Mouse (Mus musculus): ENCODE data around the gene Wwp2. TPM values are rescaled to one million over a fixed set of nuclear protein-coding genes. Genes with fewer than 3 reads are reported as not detected.
A peak's percentile ranks its signal among the peaks of the same experiment; 100 is the strongest.

Wwp2 gene
- polyA plus RNA-seq, 1 experiment from 2014 or later, result 59.3 TPM

GRCm38 (mm10) chr8:107587995-107588780 is 152.0 kb downstream of the Wwp2 start, which contains the start of gene Psmd7:
Gene Psmd7, minus strand, starts transcription at chr8:107588464.
- Histone ChIP-seq H3K36me3 (ENCODE audit: control insufficient read depth, insufficient read depth, low read length) (peaks cover 10% of the 10 kb centered on the region; the same call in 1 of the 2 replicates), H3K4me2 (ENCODE audit: low read depth, low read length, severe bottlenecking) (peak within 1 kb of the TSS; percentile 83), H3K27ac (ENCODE audit: low read depth, low read length) (peak within 1 kb of the TSS; percentile 81), H3K9me3 (ENCODE audit: control insufficient read depth, low read length) (no peaks in the 10 kb centered on the region), H3K4me3 (ENCODE audit: low read depth, low read length) (peak within 1 kb of the TSS; percentile 95), H3K9ac (ENCODE audit: low read length) (peak within 1 kb of the TSS; percentile 91), H3K27me3 (ENCODE audit: control insufficient read depth, insufficient read depth, low read length) (no peaks in the 10 kb centered on the region), H3K4me1 (replicated peaks; ENCODE audit: control insufficient read depth, insufficient read depth, low read length) (0 out of 2 replicates have a peak, but pooled peaks cover 2% of the 10 kb centered on the region)
- DNase-seq (ENCODE audit: low spot score), result peak; percentile 96
- ATAC-seq (replicated peaks; ENCODE audit: low FRiP score), result peak; percentile 98
- WGBS, result 2% methylated on average over 65 of the region's 65 CpGs

- no peak for DNase-seq (ENCODE audit: low spot score)
- Histone ChIP-seq H3K9me3 (ENCODE audit: control insufficient read depth, low read length) (no peaks in the 10 kb centered on the region), H3K9ac (ENCODE audit: low read length) (no peak overlapping the region), H3K4me2 (ENCODE audit: low read depth, low read length, severe bottlenecking) (no peak overlapping the region), H3K27me3 (ENCODE audit: control insufficient read depth, insufficient read depth, low read length) (no peaks in the 10 kb centered on the region), H3K36me3 (ENCODE audit: control insufficient read depth, insufficient read depth, low read length) (no peaks in the 10 kb centered on the region), H3K4me1 (replicated peaks; ENCODE audit: control insufficient read depth, insufficient read depth, low read length) (no peaks in the 10 kb centered on the region), H3K4me3 (ENCODE audit: low read depth, low read length) (no peak overlapping the region), H3K27ac (ENCODE audit: low read depth, low read length) (no peak overlapping the region)
- ATAC-seq (replicated peaks; ENCODE audit: low FRiP score), result no peak
- 78% methylated on average over 5 of the region's 6 CpGs for WGBS
Observed at GRCm38 (mm10) chr8:107593967-107594729, 158.0 kb downstream of the Wwp2 start.

DNA sequence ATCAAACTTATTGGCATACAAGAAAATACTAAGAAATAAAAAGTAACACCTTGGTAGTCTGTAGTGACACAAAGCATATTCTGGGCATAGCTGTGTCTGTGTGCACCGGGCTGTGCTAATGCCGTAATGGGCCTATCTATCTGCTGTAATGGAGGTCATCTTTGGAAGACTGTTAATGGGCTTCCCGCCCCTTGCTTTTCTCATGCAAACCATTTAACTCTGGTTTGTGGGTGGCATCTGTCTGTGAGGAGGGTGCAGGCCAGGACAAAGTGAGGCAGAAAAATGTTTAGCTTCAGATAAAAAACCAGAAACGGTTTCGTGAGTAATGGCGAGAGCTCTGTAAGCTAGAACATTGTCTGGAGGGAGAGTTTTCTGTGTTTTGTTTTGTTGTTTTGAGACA is 158.7 kb downstream of the Wwp2 start:
- H3K9ac ChIP-seq (ENCODE audit: low read length), result no peak overlapping the region
- WGBS, result 79% methylated on average over 6 of the region's 6 CpGs
- H3K4me2 ChIP-seq (ENCODE audit: low read depth, low read length, severe bottlenecking), result no peak overlapping the region
- H3K36me3 ChIP-seq (ENCODE audit: control insufficient read depth, insufficient read depth, low read length), result no peaks in the 10 kb centered on the region
- no peak for DNase-seq (ENCODE audit: low spot score)
- ATAC-seq (replicated peaks; ENCODE audit: low FRiP score), result no peak
- no peaks in the 10 kb centered on the region for H3K9me3 ChIP-seq (ENCODE audit: control insufficient read depth, low read length)
- no peaks in the 10 kb centered on the region for H3K27me3 ChIP-seq (ENCODE audit: control insufficient read depth, insufficient read depth, low read length)
- no peak overlapping the region for H3K27ac ChIP-seq (ENCODE audit: low read depth, low read length)
- H3K4me1 ChIP-seq (replicated peaks; ENCODE audit: control insufficient read depth, insufficient read depth, low read length), result no peaks in the 10 kb centered on the region
- no peak overlapping the region for H3K4me3 ChIP-seq (ENCODE audit: low read depth, low read length)

DNA sequence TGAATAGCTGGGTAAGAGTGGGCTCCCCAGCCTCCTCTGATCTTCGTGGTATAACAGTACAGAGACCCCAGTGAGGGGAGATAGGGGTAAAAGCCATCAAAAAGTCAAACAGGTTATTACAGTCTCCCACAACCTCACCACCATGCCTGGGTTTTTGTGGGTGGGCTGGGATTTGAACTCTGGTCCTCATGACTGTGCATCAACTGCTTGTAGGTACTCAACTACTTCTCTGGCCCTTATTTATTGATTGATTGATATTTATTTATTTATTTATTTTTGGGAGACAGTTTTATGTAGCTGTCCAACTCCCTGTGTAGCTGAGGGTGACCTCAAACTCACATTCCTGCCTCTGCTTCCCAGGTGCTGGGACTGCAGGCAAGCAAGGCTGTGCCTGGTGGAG is 161.6 kb downstream of the Wwp2 start:
- Histone ChIP-seq H3K4me1 (replicated peaks; ENCODE audit: control insufficient read depth, insufficient read depth, low read length) (no peaks in the 10 kb centered on the region), H3K9me3 (ENCODE audit: control insufficient read depth, low read length) (no peaks in the 10 kb centered on the region), H3K9ac (ENCODE audit: low read length) (no peak overlapping the region), H3K27me3 (ENCODE audit: control insufficient read depth, insufficient read depth, low read length) (no peaks in the 10 kb centered on the region), H3K36me3 (ENCODE audit: control insufficient read depth, insufficient read depth, low read length) (no peaks in the 10 kb centered on the region), H3K4me3 (ENCODE audit: low read depth, low read length) (no peak overlapping the region), H3K27ac (ENCODE audit: low read depth, low read length) (no peak overlapping the region), H3K4me2 (ENCODE audit: low read depth, low read length, severe bottlenecking) (no peak overlapping the region)
- no peak for ATAC-seq (replicated peaks; ENCODE audit: low FRiP score)
- no peak for DNase-seq (ENCODE audit: low spot score)
- WGBS, result 67% methylated on average over 1 of the region's 1 CpGs

DNA sequence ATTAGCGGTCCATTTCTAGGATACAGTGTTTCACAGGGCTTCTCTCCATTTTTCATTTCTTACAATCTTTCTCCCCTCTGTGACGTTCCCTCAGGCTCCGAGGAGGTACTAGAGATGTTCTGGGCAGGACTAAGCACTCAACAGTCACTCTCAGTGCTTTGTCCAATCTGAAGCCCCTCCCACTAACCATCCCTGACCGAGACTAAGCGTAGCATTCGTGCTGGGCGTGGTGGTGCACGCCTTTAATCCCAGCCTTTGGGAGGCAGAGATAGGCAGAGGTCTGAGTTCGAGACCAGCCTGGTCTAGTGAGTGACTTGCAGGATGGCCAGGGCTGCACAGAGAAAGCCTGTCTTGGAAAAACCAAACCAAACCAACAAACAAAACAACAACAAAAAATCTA is 163.5 kb downstream of the Wwp2 start:
- Histone ChIP-seq H3K27me3 (ENCODE audit: control insufficient read depth, insufficient read depth, low read length) (no peaks in the 10 kb centered on the region), H3K4me2 (ENCODE audit: low read depth, low read length, severe bottlenecking) (no peak overlapping the region), H3K36me3 (ENCODE audit: control insufficient read depth, insufficient read depth, low read length) (no peaks in the 10 kb centered on the region), H3K4me3 (ENCODE audit: low read depth, low read length) (no peak overlapping the region), H3K4me1 (replicated peaks; ENCODE audit: control insufficient read depth, insufficient read depth, low read length) (no peaks in the 10 kb centered on the region), H3K27ac (ENCODE audit: low read depth, low read length) (no peak overlapping the region), H3K9me3 (ENCODE audit: control insufficient read depth, low read length) (no peaks in the 10 kb centered on the region), H3K9ac (ENCODE audit: low read length) (no peak overlapping the region)
- 89% methylated on average over 9 of the region's 9 CpGs for WGBS
- no peak for DNase-seq (ENCODE audit: low spot score)
- no peak for ATAC-seq (replicated peaks; ENCODE audit: low FRiP score)

GRCm38 (mm10) chr8:107603026-107603425 is 166.9 kb downstream of the Wwp2 start:
- DNase-seq (ENCODE audit: low spot score), result peak; percentile 84
- ATAC-seq (replicated peaks; ENCODE audit: low FRiP score), result no peak

More at GRCm38 (mm10) chr8:107603026-107603425, 166.9 kb downstream of the Wwp2 start:
- H3K9me3 ChIP-seq (ENCODE audit: control insufficient read depth, low read length), result no peaks in the 10 kb centered on the region
- H3K27ac ChIP-seq (ENCODE audit: low read depth, low read length), result no peak overlapping the region
- H3K36me3 ChIP-seq (ENCODE audit: control insufficient read depth, insufficient read depth, low read length), result no peaks in the 10 kb centered on the region
- no peak overlapping the region for H3K9ac ChIP-seq (ENCODE audit: low read length)
- H3K27me3 ChIP-seq (ENCODE audit: control insufficient read depth, insufficient read depth, low read length), result no peaks in the 10 kb centered on the region
- WGBS, result 5% methylated on average over 7 of the region's 7 CpGs
- 0 out of 2 replicates have a peak, but pooled peaks cover 2% of the 10 kb centered on the region for H3K4me1 ChIP-seq (replicated peaks; ENCODE audit: control insufficient read depth, insufficient read depth, low read length)
- H3K4me3 ChIP-seq (ENCODE audit: low read depth, low read length), result no peak overlapping the region
- H3K4me2 ChIP-seq (ENCODE audit: low read depth, low read length, severe bottlenecking), result no peak overlapping the region

MicroRNAs within 50 kb of the gene (microRNA counts, 519-probe panel; counts per million panel counts)
- microRNA mmu-miR-140, result 4,887 counts per million, percentile 51 among the panel's probes with 10 or more counts

Small RNA genes within 50 kb of the gene (microRNA-seq; reads per million reads assigned to microRNA genes)
- 4,791 reads per million, percentile 86 among the genes with 10 or more reads in this experiment for gene Mir140 (ENCODE audit: insufficient number of aligned reads)

Other genes starting within 250 kb of the Wwp2 start
- 10.1 and 14.5 TPM in 2 replicates for gene Nfat5, start 142.9 kb upstream of the Wwp2 start, polyA plus RNA-seq (2014; fragmentation: Nextera tagmentation; extraction: Ambion mirVana)
- 6.9 and 8.0 TPM in 2 replicates for gene Nqo1, start 33.2 kb upstream of the Wwp2 start, polyA plus RNA-seq (2014; fragmentation: Nextera tagmentation; extraction: Ambion mirVana)
- 81.5 and 88.7 TPM in 2 replicates for gene Nob1, start 11.3 kb upstream of the Wwp2 start, polyA plus RNA-seq (2014; fragmentation: Nextera tagmentation; extraction: Ambion mirVana)
- gene Psmd7, start 152.1 kb downstream of the Wwp2 start, polyA plus RNA-seq (2014; fragmentation: Nextera tagmentation; extraction: Ambion mirVana), result 298 and 300 TPM in 2 replicates